Mouse (Mus musculus) adrenal gland, postnatal 14 days (tissue): ENCODE measurements around the gene Fam83e. TPM values are rescaled to one million over a fixed set of nuclear protein-coding genes. Genes with fewer than 3 reads are reported as not detected.

Experiments used
- DNase-seq: peaks from one replicate; pipeline ENCODE4 v3.0.0; 2021; ENCODE audit warnings: mixed read lengths
- total RNA-seq: library from RNA; stranded (reverse); gene quantifications from 2 replicates; pipeline ENCODE4 v1.2.3, GENCODE M21; 2021

The Fam83e gene
- total RNA-seq, 1 experiment from 2014 or later = 0.74 TPM

DNA sequence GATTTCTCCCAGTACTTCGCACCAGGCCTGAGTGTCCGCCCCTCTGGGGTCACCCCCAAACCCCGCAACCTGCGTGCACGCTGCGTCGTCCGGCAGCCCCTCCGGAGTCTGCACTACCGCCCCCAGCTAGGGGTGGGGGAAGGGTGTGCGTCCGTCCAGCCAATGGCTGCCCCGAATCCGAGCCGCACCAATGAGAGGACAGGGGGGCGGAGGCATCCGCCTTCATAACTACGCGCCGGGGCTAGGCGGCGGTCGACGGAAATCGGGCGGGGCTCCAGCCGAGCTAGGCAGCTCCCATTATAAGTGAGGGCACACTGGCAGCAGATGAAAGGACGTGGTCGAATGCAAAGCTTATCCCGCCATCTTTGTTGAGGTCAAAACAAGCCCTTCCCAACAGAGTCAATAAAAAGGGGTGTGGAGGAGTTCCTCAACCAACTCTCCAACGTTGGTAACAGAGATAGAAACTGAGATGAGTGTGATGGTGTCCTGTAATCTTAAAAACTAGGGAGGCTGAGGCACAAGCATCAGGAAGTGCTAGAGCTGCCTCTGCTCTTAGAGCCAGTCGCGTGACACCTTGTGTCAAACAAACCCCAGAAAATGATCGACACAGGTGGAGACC, 5.8 kb upstream of the Fam83e start, which contains the start of gene Rpl18:
Rpl18 (plus strand) TSS at position 368 of the 619 bp plus-strand sequence.
- peak; percentile 99 for DNase-seq

DNA sequence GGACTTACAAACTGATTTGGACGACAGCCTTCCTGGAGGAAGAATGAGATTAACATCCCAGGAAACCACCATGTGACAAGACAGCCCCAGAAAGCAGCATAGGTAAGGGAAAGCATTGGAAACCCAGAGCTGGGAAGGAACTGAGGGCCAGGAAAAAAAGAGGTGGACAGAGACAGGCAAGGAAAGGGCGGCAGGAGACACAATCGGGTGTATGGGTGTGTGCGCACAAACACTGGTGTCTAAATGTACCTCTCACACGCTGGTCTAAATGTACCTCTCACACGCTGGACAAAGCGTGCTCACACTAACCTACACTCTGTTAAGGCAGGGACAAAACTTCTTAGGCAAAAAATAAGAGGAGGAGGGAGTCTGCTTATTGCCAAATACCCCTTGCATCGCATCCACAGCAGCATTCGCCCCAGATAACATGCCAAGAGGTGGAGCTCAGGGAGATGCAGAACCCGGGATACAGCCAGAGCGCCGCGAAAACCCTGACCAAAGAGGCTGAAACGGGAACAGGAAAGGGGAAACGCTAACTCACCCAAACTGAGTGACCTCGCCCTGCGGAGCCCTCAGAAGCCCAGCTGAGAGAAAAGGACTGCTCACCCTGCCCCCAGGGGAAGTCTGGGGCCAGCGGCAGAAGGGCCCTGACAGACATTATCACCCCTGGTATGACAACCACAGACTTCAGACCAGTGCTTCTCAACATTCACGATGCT, 5.1 kb upstream of the Fam83e start:
- DNase-seq = no peak

DNA sequence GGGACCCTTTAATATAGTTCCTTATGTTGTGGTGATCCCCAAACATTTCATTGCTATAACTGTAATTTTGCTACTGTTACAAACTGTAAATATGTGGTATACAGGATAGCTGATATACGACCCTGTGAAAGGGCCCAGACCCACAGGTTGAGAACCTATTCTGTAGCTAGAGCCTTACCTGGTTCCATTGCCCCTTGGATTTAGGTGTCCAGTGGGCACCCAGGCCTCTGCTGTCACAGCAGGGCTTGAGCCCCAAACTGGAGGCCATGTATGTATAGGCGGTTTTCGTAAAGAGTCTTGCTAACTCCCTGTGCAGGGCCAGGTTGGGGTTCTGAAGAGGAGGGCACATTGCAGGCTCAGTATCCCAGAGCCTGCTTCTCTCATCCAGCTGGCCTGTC, 4.6 kb upstream of the Fam83e start:
- no peak for DNase-seq

DNA sequence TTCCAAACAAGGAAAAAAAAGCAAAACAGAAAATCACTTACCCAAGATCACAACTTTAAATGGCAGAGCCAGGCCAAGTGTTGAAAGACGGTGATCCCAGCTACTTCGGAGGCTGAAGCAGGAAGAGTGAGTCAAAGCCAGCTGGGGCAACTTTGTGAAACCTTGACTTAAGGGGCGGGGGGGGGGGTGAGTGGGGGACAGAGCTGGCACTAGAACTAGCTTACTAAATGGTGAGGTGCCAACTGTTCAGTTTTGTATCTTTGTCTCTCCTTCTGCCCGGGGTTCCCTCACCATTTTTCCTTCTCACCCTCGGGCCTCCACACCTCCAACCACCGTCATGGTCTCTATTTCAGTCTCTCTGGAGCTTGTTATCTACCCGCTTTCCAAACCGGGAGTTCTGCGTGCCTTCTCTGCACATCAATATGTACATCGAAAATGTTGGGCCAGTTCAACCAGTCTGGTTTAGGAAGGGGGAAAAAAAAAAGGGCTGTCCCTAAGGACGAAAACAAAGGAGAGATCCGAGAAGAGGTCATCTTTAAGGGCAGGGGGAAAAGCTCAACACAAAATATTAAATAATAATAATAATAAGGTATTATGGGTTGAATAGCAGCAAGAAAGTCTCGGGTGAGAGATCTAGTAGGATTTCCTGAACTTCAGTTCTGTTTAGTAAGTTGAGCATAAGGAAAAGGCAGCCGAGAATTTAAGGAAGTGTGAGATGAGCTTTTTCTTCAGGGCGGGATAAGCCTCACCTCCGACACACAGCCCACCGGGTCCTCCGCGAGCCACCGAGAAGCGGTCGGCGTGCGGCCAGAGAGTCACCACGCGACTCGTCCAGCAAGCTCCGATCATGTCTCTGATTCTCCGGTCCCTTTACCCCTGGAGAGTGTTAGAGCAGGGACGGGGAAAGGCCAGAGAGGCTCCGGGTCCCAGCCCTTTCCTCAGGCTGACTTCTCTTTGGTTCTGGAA, 3.8 kb upstream of the Fam83e start:
- DNase-seq = no peak

DNA sequence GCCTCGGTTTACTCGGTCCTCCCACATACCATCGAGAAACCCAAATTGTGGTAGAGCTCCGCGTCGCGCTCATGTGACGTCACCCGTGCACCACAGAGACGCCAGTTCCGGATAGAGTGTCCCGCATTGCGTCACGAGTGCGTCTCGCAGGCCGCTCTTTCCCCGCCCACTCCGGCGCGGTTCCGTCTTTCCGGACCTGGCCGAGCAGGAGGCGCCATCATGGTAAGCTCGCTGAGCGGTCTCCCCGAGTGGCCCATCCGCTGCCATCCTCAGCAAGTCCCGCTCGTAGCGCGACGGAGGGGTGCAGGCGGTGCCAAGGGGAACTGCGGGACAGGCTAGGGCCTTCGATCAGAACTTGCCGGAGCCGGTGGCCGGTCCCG, 3.1 kb upstream of the Fam83e start, which contains the start of gene Sphk2:
Sphk2 (minus strand) TSS at position 85 of the 380 bp plus-strand sequence.
- DNase-seq = peak; percentile 99

DNA sequence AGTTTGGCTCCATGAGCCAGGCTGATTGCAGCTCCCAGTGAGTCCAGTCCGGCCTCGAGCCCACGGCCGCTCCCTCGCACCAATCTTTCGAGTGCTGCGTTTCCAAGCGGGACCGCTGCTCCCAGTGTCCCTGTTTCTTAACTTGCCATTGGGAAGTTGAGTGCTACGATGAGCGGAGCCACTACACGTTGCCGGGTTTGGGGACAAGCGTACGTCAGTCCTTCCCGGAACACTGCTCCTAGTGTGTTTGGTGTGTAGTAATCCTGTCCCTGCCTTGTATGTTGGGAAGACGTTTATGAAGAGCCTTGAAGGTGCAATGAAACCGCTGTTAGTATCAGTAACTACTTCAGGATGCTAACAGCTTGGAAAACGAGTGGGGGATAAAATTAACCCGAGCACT, 2.7 kb upstream of the Fam83e start:
- no peak for DNase-seq

DNA sequence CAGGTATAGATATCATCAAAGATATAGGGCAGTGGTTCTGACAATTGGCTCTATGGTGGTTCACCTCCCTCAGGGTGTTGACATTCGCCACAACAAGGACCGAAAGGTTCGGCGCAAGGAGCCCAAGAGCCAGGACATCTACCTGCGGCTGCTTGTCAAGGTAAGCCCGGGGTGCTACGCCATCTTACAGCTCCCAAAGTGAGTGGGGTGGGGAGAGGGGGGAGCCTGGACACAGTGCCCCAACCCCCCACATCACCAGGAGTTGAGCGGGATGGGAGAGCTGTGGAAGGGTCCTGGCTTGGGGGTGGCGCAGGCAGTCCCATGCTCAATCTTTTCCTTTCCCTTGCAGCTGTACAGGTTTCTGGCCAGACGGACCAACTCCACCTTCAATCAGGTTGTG, 1.8 kb upstream of the Fam83e start:
- DNase-seq = no peak

DNA sequence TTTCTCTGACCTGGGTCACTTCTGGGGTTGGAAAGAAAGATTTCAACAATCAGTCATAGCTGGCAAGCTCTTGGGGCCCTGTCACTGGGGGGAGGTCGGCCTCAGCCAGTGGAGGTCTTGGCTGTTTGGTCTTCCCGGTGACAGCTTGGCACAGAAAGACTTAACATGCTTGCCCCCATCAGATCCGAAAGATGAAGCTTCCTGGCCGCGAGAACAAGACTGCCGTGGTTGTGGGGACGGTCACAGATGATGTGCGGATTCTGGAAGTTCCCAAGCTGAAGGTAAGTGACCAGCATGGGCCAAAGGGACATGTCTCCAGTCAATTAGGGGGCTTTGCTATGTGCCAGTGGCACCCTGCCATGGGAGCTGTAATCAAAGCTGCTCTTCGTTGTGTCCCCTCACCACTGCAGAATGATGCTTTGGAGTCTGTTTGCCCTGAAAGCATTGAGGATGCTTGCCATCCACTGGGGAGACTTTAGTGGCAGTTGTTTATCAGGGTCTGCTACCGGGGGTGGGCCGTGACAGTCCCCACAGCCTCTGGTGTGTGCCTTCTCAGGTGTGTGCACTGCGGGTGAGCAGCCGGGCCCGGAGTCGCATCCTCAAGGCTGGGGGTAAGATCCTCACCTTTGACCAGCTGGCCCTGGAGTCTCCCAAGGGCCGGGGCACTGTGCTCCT, 1.1 kb upstream of the Fam83e start:
- no peak for DNase-seq

DNA sequence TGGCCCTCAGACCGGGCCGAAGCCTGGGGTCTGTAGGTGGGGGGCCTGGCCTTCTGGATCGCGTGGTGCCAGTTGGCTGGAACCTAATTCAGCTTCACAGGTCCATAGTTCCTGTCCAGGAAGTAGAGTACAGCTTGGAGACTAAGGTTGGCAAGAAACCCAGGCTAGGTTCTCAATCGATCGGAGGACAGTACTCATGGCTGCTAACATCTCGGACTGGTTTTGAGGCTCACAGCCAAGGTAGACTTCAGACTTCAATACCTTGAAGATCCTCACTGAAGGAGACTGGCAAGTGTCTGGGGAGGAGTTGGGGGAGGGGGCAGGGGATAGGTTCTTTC, 191 bp downstream of the Fam83e start:
- DNase-seq = no peak

DNA sequence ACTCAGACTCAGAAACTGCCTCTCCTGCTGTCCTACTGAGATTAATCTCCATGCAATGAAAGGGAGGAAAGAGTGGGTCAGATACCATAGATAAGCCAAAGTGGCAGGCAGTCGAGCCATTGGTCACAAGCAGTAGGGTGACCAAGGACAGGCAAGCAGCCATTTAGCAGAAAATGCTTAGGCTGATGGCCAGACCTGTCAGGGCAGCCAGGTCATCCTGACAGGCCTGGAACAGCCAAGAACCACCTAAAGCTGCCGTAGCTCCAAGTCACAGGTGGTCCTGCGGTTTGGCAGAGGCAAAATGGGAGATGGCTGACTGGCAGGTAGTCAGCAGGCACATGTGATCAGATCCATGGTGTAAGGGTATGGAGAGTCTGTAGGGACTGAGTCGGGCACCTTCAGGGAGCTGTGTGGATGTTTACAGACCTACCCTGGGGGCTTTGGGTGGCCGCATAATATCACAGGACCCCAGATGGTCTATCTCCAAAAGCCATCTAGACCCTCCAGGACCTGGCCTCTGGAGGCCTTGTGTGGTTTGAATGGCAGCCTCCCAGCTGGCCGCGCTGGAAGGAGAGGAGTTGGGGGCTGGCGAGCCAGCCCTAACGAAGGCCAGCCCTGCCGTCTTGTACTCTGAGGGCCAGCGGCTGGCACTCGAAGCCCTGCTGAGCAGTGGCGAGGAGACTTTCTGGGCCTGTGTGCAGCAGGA, 783 bp downstream of the Fam83e start:
- DNase-seq = no peak

DNA sequence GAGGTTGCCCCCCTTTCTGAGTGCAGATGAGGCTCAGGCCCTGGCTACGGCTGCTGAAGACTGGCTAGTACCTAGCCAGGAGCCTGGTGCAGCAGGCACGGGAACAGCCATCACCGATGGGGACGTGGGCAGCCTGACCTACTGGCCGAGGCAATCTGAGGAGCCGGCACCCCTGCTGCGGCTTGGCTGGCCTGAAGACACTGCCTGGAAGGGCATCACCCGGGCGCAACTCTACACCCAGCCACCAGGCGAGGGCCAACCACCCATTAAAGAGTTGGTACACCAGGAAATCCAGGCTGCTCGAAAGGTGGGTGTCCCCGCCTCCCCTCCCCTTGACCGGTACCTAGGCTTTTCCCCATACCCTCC, 1.3 kb downstream of the Fam83e start:
- no peak for DNase-seq

DNA sequence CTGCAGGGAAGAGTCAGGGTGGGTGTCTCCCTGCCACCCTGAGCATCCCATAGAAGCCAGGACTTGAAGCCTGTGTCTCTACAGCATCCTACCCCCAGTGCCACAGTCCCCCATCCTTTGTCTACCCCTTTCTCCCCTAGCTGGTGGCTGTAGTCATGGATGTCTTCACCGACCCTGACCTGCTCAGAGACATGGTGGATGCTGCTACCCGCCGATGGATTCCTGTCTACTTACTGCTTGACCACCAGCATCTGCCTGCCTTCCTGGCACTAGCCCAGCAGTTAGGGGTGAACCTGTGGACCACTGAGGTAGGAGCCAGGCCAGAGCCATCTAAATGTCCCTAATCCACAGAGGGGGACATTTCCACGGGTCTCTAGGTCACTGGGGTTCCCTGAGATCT, 2.3 kb downstream of the Fam83e start:
- peak; percentile 5 for DNase-seq

DNA sequence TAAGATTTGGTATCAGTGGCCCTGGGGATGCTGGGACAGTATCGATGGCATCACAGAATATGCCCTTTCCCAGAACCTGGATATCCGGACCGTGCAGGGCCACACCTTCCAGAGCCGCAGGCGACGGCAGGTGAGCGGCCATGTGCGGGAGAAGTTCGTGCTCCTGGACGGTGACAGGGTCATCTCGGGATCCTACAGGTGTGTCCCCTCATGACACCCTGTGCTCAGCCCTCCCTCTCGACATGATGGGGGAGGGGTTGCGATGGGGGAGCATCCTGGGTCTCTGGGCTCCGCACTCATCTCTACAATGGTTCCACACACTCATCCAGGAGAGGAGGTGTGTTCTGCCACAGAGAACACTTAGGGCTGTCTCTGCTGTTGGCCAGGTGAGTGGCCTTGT, 2.8 kb downstream of the Fam83e start:
- no peak for DNase-seq

DNA sequence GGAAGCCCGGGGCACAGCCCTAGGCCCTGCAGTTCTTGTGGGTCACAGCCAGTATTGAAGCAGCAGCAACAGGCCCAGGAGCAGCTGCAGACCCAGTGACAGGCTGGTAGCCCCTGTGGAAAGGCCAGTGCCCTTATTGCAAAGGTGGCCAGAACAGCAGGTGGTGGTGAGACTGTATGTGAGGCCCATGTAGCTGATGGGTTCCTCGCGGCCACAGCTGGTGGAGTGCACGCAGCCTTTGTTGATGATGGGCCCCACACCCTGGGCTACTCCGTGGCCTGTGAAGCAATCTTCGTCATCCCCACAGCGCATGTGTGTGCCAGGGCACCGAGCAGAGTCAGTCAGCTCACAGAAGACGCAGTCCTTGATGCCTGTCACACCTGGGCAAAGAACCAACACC, 4.1 kb downstream of the Fam83e start:
- peak; percentile 5 for DNase-seq

DNA sequence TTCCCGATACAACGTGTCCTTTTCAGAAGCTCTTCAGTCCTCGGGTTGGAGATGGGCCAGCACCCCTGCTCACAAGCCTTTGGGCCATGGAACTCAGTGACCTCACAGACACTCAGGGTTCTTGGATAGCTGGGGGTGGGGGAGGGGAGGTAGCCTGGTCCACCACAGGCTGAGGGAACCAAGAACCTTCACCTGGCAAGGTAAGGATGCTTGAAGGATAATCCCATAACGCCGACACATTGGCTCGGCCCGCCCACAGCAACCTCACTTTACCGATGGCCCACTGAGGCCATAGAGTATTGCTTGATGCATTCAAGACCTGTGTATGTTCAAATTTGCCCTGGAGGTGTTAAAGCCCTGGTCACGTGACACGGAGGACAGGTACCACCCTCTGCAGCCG, 4.7 kb downstream of the Fam83e start, which contains the start of gene Spaca4:
Spaca4 (minus strand) TSS at position 101 of the 400 bp plus-strand sequence.
- peak; percentile 8 for DNase-seq

DNA sequence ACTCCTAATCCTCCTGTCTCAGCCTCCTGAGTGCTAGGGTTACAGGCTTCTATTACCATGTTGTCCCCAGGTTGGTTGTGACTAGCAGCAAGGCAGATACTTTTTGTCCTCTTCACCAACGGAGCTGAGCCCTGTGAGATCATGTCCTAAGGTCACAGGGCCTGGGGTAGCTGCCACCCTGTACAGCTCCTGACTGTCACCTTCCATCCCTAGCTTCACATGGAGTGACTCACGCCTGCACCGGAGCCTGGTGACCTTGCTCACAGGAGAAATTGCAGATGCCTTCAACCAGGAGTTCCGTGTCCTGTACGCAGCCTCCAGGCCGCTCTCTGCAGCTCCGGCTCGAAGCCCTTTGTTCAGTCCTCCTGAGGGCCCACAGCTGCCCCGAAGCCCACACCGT, 5.4 kb downstream of the Fam83e start:
- DNase-seq = peak; percentile 62

DNA sequence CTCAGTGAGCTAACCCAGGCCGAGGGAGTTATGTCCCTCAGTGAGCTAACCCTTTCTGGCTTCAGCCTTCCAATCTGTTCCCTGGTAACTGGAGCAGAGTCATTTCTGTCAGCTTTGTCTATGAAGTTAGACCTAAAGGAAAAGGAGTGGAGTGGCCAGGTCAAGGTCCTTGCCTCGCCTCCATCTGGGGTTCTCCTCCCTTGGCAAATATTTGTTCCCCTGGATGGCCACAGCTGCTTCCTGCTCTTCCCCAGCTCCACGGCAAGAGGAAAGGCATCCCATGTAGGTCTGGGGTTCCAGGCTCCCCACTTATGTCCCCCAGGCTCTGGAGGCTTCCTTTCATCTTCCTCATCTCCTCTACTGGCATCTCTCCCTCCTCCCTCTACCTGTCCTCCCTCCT, 6.6 kb downstream of the Fam83e start:
- no peak for DNase-seq

DNA sequence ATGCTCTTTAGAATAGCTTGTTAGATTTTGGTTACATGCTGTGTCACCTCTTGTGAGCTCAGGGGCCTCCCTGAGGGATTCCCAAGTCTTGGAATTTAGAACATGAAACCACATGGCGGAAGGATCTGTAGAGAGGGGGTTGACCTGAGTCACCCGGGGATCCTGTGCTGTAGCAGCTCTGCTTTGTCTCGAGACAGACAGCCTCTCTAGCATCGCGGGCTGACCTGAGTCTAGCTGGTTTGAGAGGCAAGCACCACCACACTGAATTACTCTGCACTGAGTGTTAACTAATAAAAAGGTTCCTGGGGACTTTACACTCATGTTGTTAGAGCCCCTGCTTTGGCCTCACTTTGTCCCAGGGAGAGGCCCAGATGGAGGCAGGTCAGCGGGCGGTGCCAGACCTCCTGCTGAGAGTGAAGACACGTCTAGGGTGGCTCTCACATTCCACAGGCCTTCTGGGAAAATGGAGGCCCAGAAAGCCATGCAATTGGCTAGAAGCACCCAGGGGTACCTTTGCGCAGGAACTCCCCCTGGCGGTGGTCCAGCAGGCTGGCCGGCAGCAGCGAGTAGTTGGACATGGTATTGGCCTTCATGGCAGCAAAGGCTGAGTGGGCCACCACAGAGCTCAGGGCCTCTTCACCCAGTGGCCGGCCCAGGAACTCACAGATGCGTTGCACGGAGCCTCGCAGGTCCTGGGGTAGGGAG, 9.9 kb downstream of the Fam83e start:
- DNase-seq = peak; percentile 86

DNA sequence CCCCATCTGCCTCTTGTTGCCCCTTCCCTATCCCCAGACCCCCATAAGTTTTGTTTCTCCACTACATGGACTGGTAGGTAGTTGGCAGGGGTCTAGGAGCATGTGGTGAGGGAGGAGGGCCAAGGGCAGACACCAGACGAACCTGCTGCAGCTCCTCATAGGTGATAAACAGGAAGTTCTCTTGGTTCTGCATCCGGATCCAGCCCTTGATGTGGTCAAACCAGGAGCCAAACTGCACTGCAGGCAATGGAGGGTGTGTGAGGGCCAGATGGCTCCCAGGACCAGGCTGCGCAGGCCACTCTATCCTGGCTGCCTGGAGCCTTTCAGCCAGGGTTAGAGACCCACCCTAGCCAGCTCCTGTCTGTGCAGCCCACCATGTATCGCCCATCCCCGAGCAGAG, 12.5 kb downstream of the Fam83e start:
- peak; percentile 11 for DNase-seq

DNA sequence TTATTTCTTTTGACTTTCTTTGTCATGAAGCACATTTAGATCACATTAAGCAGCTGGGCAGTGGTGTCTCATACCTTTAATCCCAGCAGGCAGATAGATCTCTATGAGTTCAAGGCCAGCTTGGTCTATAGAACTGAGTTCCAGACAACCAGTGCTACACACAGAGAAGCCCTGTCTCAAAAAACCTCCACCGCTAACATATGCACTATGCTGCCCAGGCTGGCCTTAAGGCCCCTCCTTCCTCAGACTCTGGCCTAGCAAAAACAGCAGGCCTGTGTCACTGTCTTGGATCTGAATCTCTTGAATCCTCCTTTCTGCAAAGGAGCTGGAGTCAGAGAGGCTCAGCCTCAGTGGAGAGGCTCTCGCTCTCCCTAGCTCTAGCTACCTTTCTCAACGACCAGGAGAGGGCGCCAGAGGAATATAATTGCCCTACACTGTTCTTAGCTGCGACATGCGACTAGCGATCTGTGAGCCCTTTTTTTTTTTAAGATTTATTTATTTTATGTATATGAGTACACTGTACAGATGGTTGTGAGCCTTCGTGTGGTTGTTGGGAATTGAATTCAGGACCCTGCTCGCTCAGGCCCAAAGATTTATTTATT, 18.3 kb downstream of the Fam83e start:
- DNase-seq = peak; percentile 90

DNA sequence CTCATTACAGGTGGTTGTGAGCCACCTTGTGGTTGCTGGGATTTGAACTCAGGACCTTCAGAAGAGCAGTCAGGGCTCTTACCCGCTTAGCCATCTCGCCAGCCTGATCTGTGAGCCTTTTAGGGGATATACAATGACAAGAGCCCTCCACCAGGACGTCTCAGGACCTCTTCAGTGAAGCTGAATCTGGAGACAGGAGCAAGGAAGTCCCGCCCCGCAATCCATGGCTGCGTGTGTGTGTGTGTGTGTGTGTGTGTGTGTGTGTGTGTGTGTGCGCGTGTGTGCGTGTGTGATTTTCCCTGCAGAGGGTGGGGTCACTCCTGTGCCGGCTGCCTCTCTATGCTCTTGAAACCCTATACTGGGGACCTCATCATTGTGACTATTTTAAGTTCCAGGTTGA, 18.8 kb downstream of the Fam83e start:
- DNase-seq = no peak
